Mouse (Mus musculus) adrenal gland, adult 8-10 months (tissue): ENCODE data around the gene Qtrt1. TPM values are rescaled to one million over a fixed set of nuclear protein-coding genes. Genes with fewer than 3 reads are reported as not detected.
A peak's percentile ranks its signal among the peaks of the same experiment; 100 is the strongest.

ENCODE experiments used
- DNase-seq: peaks from one replicate; pipeline ENCODE4 v3.0.0; 2022
- total RNA-seq, 4 experiments: library from RNA; stranded (reverse); gene quantifications; 2 replicates each; pipeline ENCODE4 v1.2.4; 2022

Gene Qtrt1
- 10 to 100 TPM; 18.2 to 23.4 (median 19.0) TPM for total RNA-seq

DNA sequence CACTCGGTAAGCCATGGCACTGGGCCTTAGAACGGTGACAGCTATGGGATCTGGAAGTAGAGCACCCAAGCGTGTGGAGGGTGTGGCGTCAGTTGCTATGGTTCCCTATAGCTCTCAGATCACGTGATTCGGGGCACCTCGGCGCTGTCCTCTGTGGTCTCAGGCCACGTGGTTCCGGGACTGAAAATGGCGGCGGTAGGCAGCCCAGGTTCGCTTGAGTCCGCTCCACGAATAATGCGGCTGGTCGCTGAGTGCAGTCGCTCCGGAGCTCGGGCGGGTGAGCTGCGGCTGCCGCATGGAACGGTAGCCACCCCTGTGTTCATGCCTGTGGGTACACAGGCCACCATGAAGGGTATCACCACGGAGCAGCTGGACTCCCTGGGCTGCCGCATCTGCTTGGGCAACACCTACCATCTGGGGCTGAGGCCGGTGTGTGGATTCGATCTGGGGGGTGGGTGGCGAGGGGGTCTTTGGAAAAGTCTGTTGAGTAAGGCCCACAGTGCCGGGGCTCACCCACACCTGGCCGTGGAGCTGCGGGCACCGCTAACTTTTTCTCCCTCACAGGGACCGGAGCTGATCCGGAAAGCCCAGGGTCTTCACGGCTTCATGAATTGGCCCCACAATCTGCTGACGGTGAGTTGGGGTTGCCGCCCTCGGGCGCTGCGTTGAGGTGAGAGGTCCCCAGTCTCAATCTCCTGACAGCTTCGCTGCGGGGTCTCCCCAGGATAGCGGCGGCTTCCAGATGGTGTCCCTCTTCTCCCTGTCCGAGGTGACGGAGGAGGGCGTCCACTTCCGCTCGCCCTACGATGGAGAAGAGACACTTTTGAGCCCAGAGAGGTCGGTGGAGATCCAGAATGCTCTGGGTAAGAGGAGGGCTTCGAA, at the start of gene Qtrt1:
Qtrt1 (plus strand) TSS at position 169 of the 882 bp plus-strand sequence.
- peak; percentile 79 for DNase-seq

DNA sequence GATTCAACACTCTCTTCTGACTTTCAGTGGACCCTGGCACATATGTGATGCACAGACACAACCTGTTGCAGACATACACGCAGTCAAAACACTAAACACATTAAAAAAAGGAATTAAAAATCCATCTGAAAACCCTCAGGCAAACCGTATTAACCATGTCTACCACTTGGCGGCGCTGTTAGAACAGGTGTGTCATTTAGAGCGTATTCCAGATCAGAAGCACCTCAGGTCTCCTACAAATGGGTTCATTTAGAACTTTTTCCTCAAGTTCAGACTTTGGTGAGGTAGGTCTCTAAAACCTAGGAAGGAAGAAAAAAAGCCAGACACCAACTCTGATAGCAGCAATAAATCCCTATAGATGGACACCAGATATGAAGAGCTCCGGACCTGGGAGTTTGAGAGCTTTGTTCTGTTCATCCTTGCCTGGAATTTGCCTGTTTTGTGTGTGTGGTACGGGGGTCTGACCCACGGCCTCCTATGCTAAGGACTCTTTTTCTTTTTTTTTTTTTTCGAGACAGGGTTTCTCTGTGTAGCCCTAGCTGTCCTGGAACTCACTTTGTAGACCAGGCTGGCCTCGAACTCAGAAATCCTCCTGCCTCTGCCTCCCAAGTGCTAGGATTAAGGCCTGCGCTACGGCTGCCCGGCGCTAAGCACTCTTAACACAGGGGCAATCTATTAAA, 45.0 kb upstream of the Qtrt1 start:
- DNase-seq = peak; percentile 47

DNA sequence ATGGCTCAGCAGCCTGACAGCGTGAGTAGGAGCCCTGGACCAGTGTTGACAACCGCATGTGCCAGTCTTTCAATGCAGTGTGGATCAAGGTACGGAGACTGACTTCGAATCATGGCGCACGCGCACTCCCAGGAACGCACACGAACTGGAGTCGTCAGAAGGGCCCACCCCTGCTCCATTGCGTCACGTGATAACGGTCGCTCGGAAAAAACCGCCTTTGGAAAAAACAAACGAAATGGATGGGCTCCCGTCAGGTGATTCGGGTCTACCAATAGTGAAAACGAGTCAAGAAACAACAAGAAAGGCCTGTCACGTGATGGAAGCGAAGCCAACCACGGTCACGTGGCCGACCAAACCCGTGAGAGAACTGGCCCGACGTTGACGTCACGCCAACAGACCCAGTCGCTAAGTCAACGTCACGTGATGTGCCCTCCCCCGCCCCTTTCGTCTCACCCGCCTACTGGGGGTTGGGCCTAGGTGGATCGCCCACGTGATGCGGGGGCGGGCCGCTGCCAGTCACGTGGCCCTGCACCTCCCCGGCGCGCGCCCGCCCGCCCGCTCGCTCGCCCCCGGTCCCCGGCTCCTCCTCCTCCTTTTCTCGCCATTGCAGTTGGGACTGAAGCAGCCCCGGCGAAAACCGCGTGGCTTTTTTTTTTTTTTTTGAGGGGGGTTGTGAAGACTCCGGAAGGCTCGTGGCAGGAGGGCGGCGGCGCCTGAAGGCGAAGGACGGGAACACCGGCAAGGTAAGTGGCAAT, 44.1 kb upstream of the Qtrt1 start, which contains the start of gene Ilf3:
Ilf3 (plus strand) TSS at position 515 of the 755 bp plus-strand sequence.
- peak; percentile 100 for DNase-seq

DNA sequence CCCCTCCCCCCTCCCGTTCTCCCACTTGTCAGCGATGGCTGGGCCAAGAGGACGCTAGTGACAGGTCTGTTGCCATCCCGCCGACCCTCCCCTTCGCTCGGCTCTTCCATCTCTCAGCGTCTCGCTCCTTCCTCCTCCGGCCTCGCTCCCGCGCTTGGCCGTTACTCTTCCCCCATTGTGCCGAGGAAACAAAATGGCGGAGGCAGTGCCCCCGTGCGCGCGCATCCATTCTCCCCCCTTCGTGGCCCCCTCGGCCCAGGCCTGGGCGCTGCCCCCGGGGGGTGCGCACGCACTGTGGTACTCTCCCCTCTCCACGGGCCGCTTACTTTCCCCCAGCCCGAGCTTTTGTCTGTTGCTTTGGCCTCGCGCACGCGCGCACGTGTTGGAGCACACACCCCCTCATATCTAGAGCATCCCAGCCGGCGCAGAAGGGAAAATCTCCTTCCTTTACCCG, 43.5 kb upstream of the Qtrt1 start:
- DNase-seq = peak; percentile 56

DNA sequence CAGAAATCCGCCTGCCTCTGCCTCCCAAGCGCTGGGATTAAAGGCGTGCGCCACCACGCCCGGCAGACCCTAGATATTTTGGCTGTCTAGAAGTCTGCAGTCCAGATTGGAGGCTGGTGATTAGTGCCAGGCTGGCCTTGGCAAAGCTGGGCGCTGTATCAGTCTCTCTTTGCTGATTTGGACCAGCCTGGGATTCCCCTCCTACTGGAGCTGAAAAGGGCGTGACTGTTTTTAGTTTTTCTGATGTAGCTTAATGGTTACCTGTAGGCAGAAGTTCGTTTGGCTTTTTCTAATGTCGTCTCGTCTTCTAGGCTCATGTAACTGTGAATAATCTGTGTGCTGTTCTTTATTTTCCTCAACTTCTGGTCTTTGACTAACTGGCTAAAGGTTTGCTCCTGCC, 42.6 kb upstream of the Qtrt1 start:
- no peak for DNase-seq

DNA sequence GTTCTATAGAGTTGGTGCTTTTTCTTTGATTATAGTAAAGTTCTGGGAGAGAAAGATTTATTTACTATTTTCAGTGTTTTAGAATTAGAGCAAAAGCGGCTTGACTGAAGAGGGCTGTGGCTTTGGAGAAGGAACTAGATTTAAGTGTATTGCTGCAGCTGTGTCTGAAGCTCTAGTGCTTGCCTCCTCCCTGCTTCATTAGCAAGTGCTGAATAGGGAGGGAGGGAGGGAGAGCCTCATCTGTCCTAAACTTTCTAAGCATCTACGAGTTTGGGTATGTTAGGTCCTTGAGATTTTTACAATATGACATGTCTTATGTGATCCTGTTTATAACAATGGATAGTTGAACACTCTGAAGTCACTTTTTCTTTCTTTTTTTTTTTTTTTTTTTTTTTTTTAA, 40.8 kb upstream of the Qtrt1 start:
- DNase-seq = no peak

DNA sequence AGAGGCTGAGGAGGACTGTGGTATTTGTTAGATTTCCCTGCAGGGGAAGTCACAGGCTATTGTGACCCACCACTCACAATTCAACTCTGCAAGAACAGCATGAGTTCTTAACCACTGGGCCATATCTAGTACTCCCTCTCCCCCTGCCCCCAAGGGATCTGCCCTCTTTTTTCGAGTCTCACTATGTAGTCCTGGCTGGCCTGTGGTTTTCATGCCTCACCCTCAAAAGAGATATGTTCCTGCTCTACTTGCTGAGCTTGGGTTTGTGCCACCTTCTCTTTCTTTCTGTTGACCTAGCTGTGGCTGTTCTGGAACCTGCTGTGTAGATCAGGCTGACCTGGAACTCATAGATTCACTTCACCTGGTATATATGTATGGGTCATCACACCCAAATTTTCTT, 39.1 kb upstream of the Qtrt1 start:
- DNase-seq = no peak

DNA sequence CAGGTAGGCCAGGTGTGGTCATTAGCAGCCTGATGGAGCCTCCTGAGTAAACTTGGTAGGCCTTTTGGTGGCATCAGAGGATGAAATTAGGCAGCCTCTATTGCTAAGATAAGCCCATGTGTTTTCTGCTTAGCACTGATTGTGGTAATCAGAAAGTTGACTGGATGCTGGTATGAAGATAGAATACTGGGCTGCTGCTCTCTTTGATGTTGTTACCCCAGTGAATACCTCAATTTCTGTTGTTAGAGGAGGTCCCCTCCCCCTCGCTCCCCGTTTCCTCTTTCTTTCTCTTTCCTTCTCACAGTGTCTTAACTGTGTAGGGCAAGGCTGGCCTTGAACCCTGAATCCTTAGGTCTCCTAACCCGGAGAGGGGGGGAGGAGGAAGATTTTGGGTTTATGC, 32.4 kb upstream of the Qtrt1 start:
- DNase-seq = no peak

DNA sequence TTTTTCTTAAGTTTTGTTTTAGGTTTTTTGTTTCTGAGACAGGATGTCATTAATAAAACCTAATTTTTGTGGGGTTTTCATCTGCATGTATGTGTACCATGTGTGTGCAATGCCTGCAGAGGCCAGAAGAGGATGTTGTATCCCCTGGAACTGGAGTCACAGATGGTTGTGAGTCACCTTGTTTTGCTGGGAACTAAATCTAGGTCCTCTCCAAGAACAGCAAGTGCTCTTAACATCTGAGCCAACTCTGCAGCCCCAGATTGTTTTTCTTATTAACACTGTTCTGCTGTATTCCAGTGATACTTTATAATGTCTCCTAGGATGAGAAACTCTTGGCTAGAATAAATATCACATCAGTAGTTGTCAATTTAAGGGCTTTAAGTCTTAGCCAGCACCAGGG, 30.8 kb upstream of the Qtrt1 start:
- no peak for DNase-seq

DNA sequence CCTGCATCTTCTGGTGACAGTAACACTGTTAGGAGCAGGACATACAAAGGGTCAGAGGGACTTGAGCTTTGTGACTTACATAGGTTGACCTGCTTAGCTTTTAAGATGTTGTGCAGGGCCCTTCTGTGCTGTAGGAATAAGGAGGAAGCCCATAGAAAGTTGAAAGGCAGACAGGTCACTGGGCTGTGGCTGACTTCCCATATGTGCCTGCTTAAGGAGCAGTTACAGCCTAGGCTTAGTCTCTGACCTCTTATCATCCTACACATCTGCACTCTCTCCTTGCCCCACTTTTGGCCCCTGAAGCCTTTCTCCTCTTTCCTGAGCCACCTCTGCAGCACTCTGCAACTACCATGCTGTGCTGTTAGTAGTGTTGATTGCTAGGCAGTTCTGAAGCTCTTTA, 27.7 kb upstream of the Qtrt1 start:
- no peak for DNase-seq

DNA sequence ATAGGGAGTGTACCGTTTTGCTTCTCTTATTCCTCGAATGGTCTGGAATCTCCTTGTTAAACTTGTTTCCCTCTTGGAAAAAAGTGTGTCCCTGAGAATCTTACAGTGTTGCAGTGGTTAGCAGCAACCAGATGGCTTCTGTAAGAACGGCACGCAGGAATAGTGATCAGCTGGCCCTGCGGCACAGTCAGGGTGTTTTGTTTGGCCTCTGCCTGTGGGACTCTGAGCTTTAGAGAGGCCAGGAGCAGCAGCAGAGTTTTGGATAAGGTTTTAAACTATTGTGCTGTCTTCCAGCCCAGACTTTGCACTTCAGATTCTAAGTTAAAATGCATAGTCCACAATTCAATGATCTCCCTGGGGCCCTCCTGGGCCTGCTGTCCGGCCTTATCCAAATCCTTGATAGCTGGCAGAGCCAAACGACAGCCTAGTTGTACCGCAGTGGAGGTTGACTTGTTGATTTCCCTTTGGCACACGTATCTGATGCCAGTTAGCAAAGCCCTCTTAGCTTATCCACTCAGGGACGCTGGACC, 18.9 kb upstream of the Qtrt1 start:
- DNase-seq = no peak

DNA sequence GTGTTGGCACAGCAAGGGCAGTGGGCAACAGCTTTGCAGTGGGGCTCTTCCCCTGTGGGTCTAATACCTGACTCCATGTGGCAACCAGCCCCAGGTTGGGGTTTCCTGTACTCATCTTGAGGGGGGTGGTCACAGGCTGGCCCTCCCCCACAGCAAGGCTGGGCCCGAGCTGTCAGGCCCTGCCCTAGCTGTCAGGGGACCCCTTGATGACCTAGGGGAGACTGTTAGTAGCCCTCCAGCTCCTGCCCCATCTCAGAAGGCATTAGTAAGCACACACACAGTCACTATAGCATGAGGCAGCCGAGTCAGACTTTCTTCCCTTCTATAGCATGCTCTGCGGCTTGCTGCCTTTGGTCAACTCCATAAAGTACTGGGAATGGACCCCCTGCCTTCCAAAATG, 15.9 kb upstream of the Qtrt1 start:
- no peak for DNase-seq

DNA sequence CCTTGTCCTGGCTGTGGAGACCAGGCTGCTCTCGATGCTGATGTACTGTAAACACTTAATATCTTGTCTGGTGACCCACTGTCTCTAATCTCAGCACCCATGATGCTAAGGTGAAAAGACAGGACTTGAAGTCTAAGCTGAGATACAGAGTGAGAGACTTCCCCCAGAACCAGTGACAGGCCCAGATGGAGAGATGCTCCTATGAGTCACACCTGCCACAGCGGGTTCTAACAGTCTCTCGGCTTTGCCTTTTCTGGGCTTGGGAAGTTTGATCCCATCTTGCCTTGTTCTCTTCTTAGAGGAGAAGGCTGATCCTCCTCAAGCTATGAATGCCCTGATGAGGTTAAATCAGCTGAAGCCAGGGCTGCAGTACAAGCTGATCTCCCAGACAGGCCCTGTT, 14.5 kb upstream of the Qtrt1 start:
- DNase-seq = no peak

DNA sequence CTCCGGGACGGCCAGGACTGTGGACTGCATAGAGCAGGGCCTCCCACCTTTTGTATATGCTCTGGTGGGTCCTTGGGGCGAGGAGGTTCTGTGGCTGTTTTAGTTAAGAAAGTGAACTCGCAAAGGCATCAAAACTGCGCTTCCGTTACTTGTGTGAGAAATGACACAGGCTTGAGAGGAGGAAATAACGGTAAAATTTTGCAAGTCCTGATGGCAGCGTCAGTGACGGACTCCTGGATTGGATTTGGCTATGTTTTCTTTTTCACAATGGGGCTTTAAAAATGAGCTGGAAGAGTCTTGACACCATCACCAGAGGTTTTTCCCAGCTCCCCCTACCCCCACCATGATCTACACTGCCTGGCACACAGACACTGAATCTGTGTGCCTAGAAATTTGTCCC, 10.6 kb upstream of the Qtrt1 start:
- DNase-seq = no peak

DNA sequence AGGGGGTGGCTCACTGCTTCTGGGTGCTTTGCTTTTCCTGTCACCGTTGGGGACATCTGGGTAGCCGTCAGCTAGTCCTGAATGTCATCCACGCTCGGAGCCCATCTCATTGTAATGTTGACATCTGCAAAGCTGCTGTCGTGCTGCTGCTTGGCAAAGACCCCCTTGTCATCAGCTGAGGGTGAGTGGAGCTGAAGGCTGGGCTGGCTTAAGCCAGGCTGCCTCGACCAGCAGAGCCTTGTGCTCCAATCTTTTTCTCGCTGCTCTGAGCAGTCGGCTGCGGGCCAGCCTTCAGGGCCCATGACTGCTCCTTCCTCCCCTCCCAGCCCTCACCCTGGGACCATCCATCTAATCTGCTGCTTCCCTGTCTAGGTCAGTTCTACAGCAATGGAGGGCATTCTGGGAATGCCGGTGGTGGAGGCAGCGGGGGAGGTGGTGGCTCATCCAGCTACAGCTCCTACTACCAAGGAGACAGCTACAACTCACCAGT, 8.8 kb upstream of the Qtrt1 start:
- no peak for DNase-seq

DNA sequence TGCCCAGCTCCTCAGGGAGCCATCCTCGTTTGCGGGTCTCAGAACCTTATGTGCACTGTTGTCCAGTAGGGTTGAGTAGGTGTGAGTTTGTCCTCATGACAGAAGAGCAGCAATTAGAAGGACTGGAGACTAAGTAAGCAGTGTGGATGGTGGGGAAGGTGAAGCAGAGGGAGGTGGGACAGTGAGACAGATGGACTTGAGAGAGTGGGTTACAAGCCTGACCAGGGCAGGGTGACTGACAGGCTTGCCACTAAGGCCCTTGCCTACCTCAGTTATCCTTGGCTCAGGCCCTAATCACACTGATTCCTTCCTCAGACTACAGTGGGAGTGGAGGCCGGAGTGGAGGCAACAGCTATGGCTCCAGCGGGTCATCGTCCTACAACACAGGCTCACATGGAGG, 7.9 kb upstream of the Qtrt1 start:
- DNase-seq = no peak

DNA sequence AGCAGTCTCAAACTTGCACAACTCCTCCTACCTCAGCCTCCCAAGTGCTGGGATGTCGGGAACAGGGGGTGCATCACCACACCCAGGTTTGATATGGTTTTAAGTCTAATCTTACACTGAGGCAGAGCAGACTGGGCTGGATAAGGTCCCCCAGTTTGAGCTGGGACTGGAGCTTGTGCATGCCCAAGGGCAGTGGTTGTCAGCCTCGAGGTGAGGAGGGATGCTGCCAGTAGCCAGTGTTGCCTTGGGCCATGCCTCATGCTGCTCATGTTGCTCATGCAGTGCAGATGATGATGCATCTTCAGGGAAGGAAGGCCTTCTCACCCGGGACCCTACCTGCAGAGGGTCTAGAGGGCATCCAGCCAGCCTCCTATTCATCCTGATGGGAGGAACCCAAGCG, 6.1 kb upstream of the Qtrt1 start:
- DNase-seq = no peak

DNA sequence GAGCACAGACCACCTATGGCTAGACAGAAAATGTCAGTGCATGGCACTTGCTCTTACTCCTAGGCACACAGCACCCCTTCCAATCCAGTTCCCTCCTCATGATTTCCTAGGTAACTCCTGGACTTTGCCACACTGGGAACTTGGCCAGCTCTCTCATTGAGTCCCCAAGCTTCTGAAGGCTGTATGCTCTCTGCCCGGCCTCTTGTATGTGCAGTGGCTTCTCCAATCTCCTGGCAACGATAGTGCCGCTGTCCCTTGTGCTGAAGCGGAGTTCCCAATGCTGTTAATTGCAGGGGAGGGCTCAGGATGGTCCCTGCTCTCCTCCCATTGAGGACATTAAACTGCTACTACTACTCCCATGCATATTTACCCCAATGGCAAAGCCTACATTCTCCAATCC, 3.7 kb upstream of the Qtrt1 start:
- no peak for DNase-seq

DNA sequence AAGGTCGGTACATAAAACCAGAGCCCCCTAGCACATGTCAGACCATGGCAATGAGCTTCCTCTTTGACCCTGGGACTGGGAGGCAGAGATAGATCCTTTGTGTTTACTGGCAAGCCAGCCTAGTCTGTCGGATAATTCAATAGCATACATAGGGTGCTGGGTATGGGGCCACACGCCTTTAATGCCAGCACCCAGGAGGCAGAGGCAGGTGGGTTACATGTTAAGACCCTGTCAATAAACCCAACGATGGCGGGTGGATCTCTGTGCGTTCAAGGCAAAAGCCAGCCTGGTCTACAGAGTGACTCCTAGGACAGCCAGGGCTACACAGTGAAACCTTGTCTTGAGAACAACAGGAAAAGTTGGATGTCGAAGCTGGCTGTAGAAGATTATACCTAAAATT, 3.0 kb upstream of the Qtrt1 start:
- no peak for DNase-seq

DNA sequence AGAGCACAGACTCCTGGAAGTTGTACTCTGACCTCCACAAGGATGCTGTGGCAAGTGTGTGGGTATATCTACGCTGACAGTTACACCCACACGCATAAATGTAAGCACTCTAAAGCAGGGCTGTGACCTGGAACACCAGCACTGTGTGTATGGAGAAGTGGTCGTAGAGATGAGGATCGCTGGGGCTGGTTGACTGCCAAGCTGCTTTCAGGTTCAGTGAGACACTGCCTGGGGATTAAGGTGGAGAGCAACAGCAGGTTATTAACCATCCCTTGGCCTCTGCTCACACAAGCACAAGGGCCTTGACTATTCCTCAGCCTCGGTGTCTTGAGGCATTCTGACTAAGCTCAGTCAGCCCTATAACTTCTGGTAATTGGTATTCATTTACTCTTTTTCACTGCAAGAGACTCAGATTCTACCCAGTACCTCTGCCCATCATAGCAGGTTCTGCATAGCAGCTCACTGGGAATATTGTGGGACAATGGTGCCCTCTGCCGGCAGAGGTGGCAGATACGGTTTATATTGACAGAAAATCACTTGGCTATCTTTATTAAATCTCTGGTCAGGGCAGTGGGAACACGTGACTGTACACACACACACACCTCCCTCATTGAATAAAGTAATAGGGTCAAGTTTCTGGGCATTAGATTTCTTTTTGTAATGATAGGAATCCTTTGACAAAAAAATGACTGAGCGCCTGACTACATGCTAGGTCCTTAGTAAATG, 1.9 kb upstream of the Qtrt1 start:
- DNase-seq = peak; percentile 74

DNA sequence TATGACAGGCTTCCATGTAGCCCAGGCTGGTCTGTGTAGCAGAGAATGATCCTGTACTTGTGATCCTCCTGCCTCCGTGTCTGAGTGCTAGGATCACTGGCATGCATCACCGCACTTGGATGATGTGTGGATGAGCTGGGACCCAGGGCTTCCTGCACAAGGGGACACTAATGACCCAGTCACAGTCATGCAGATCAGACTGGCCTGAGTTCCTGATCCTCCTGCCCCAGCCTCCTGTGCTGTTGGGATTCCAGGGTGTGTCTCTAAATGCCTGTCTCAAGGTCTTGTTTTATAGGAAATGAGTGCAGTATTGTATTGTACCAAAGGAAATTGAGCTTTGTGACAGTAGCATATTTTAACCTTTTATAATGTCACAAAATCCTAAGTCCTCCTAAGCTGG, 6.2 kb downstream of the Qtrt1 start:
- no peak for DNase-seq

DNA sequence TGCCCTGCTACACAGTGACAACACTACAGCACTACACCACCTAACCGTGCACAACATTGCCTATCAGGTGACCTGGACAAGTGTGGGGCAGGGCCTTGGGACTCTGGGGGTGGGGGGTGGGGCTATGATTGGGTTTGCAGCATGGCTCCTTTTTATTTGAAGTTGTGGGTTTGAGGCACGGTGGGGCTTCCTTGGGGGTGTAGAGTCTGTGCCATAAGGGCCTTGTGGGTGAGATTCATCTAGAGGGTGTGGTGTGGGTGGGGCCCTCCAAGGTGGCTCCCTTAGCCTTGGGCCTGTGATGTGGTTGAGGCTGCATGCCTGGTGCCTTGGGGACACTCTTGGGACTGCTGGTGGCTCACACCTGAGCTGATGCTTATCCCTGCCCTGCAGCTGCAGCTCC, 8.0 kb downstream of the Qtrt1 start:
- DNase-seq = no peak
